Mouse (Mus musculus) megakaryocyte, embryonic 14.5 days (primary cell): ENCODE results near the gene Trap1. TPM values are rescaled to one million over a fixed set of nuclear protein-coding genes. Genes with fewer than 3 reads are reported as not detected.

Source experiments
- H3K27me3 ChIP-seq: replicated peaks from 2 replicates; pipeline ENCODE3; 2012; ENCODE audit warnings: inconsistent platforms
- H3K36me3 ChIP-seq: replicated peaks from 2 replicates; pipeline ENCODE3; 2012; ENCODE audit warnings: low read length, inconsistent platforms, mixed read lengths
- H3K4me1 ChIP-seq: 2 replicates; pipeline ENCODE4 v1.6.1; 2012; ENCODE audit warnings: inconsistent platforms
- H3K4me3 ChIP-seq: replicated peaks from 2 replicates; pipeline ENCODE3; 2012; ENCODE audit warnings: moderate library complexity, mild to moderate bottlenecking, inconsistent platforms
- H3K9me3 ChIP-seq: 2 replicates; pipeline ENCODE4 v1.6.1; 2012; ENCODE audit warnings: inconsistent platforms
- FLI1 ChIP-seq: IDR thresholded peaks from 2 replicates; pipeline ENCODE4 v1.6.1; 2012; ENCODE audit warnings: low read length, inconsistent platforms, mixed read lengths
- GATA1 ChIP-seq: IDR thresholded peaks from 3 replicates; pipeline ENCODE4 v1.6.1; 2012; ENCODE audit warnings: mixed read lengths, low read length, inconsistent platforms, borderline replicate concordance
- polyA plus RNA-seq: library from polyadenylated mRNA; stranded (reverse); fragments of >175 nt; gene quantifications from 2 replicates; pipeline ENCODE4 v1.2.3, GENCODE M21; 2012; ENCODE audit warnings: low replicate concordance; ENCODE audit not compliant: insufficient read depth

Gene Trap1
- polyA plus RNA-seq, 1 experiment, result 147 TPM

GRCm38 (mm10) chr16:4040206-4040605 is 37.4 kb downstream of the Trap1 start:
- no peaks in the 10 kb centered on the region for H3K9me3 ChIP-seq
- no peaks in the 10 kb centered on the region; the same call in 1 of the 2 replicates for H3K4me1 ChIP-seq
- TF ChIP-seq FLI1, result no peak
- no peak for TF ChIP-seq GATA1
- H3K4me3 ChIP-seq, result no peak overlapping the region
- H3K27me3 ChIP-seq, result no peaks in the 10 kb centered on the region
- peaks cover 86% of the 10 kb centered on the region for H3K36me3 ChIP-seq

- peaks cover 62% of the 10 kb centered on the region for H3K36me3 ChIP-seq
- no peaks in the 10 kb centered on the region for H3K9me3 ChIP-seq
- H3K4me3 ChIP-seq, result no peak overlapping the region
- H3K27me3 ChIP-seq, result no peaks in the 10 kb centered on the region
- H3K4me1 ChIP-seq, result peaks cover 4% of the 10 kb centered on the region; the same call in 1 of the 2 replicates
- no peak for TF ChIP-seq FLI1
- TF ChIP-seq GATA1, result no peak
These were observed 39.9 kb downstream of the Trap1 start for GRCm38 (mm10) chr16:4037690-4038089.

GRCm38 (mm10) chr16:4036807-4037206 is 40.8 kb downstream of the Trap1 start, which contains the start of gene Dnase1:
Gene Dnase1, plus strand, starts transcription at chr16:4036942.
- no peaks in the 10 kb centered on the region for H3K9me3 ChIP-seq
- H3K4me3 ChIP-seq, result no peak within 1 kb of the TSS
- peaks cover 9% of the 10 kb centered on the region; the same call in 1 of the 2 replicates for H3K4me1 ChIP-seq
- no peaks in the 10 kb centered on the region for H3K27me3 ChIP-seq
- TF ChIP-seq FLI1 (no peak), GATA1 (no peak)
- H3K36me3 ChIP-seq, result peaks cover 54% of the 10 kb centered on the region

- H3K4me3 ChIP-seq, result no peak overlapping the region
- H3K36me3 ChIP-seq, result peaks cover 42% of the 10 kb centered on the region
- TF ChIP-seq GATA1 (no peak), FLI1 (no peak)
- peaks cover 9% of the 10 kb centered on the region; the same call in 1 of the 2 replicates for H3K4me1 ChIP-seq
- no peaks in the 10 kb centered on the region for H3K27me3 ChIP-seq
- H3K9me3 ChIP-seq, result no peaks in the 10 kb centered on the region
These were observed 42.1 kb downstream of the Trap1 start for GRCm38 (mm10) chr16:4035575-4035974.

GRCm38 (mm10) chr16:4034476-4034875 is 43.2 kb downstream of the Trap1 start:
- Histone ChIP-seq H3K4me1 (peaks cover 9% of the 10 kb centered on the region; the same call in 1 of the 2 replicates), H3K9me3 (no peaks in the 10 kb centered on the region), H3K27me3 (no peaks in the 10 kb centered on the region), H3K36me3 (peaks cover 31% of the 10 kb centered on the region), H3K4me3 (no peak overlapping the region)
- TF ChIP-seq FLI1 (no peak), GATA1 (no peak)

- Histone ChIP-seq H3K27me3 (no peaks in the 10 kb centered on the region), H3K4me3 (peak overlapping the region; percentile 46), H3K36me3 (peaks cover 26% of the 10 kb centered on the region), H3K9me3 (peaks cover 4% of the 10 kb centered on the region; the same call in 1 of the 2 replicates), H3K4me1 (peaks cover 9% of the 10 kb centered on the region; the same call in 1 of the 2 replicates)
- TF ChIP-seq GATA1 (no peak), FLI1 (no peak)
These were observed 43.7 kb downstream of the Trap1 start for GRCm38 (mm10) chr16:4033971-4034370.

- Histone ChIP-seq H3K9me3 (peaks cover 11% of the 10 kb centered on the region), H3K27me3 (peaks cover 3% of the 10 kb centered on the region), H3K36me3 (peaks cover 14% of the 10 kb centered on the region), H3K4me3 (no peak overlapping the region), H3K4me1 (peaks cover 18% of the 10 kb centered on the region)
- no peak for TF ChIP-seq GATA1
- no peak for TF ChIP-seq FLI1
These were observed 45.3 kb downstream of the Trap1 start for GRCm38 (mm10) chr16:4032341-4032748.

GRCm38 (mm10) chr16:4031441-4032274 is 46.0 kb downstream of the Trap1 start:
- H3K4me3 ChIP-seq, result no peak overlapping the region
- peaks cover 11% of the 10 kb centered on the region for H3K9me3 ChIP-seq
- H3K27me3 ChIP-seq, result peaks cover 3% of the 10 kb centered on the region
- H3K36me3 ChIP-seq, result peaks cover 7% of the 10 kb centered on the region
- H3K4me1 ChIP-seq, result peaks cover 25% of the 10 kb centered on the region
- TF ChIP-seq GATA1, result no peak
- no peak for TF ChIP-seq FLI1

GRCm38 (mm10) chr16:4030501-4030900 is 47.1 kb downstream of the Trap1 start:
- no peak for TF ChIP-seq FLI1
- no peak for TF ChIP-seq GATA1
- Histone ChIP-seq H3K36me3 (peaks cover 4% of the 10 kb centered on the region), H3K4me1 (peaks cover 28% of the 10 kb centered on the region), H3K9me3 (peaks cover 11% of the 10 kb centered on the region), H3K4me3 (no peak overlapping the region), H3K27me3 (peaks cover 3% of the 10 kb centered on the region)

GRCm38 (mm10) chr16:4029371-4029841 is 48.2 kb downstream of the Trap1 start:
- H3K9me3 ChIP-seq, result peaks cover 11% of the 10 kb centered on the region
- peaks cover 25% of the 10 kb centered on the region for H3K4me1 ChIP-seq
- H3K27me3 ChIP-seq, result peaks cover 3% of the 10 kb centered on the region
- H3K4me3 ChIP-seq, result no peak overlapping the region
- TF ChIP-seq GATA1, result no peak
- peaks cover 4% of the 10 kb centered on the region for H3K36me3 ChIP-seq

GRCm38 (mm10) chr16:4027211-4027610 is 50.4 kb downstream of the Trap1 start:
- TF ChIP-seq FLI1 (no peak), GATA1 (no peak)
- Histone ChIP-seq H3K36me3 (peaks cover 4% of the 10 kb centered on the region), H3K4me1 (peaks cover 21% of the 10 kb centered on the region), H3K27me3 (peaks cover 3% of the 10 kb centered on the region), H3K4me3 (no peak overlapping the region), H3K9me3 (peaks cover 11% of the 10 kb centered on the region)
